Mouse (Mus musculus) ovary, adult 10 weeks (tissue): ENCODE results near the gene Lipn. TPM values are rescaled to one million over a fixed set of nuclear protein-coding genes. Genes with fewer than 3 reads are reported as not detected.

Experiments used
- polyA plus RNA-seq: library from polyadenylated mRNA; stranded (reverse); fragments of 350-450 nt; fragmentation: Illumina TruSeq; extraction: RNeasy Lipid Tissue Mini Kit (QIAGEN cat#74804); gene quantifications from one replicate; pipeline ENCODE4 v1.2.3, GENCODE M21; 2014

Gene Lipn
- not detected for polyA plus RNA-seq

GRCm38 (mm10) chr19:34066779-34067472 lies at the start of gene Lipn:
Lipn (plus strand) TSS chr19:34067358.

GRCm38 (mm10) chr19:34100633-34101032 lies 33.5 kb downstream of the Lipn start, which contains the start of gene Lipm:
Lipm (plus strand) TSS chr19:34100933.

Other genes starting within 250 kb of the Lipn start
- 0.34 TPM for gene Lipf, start 106.2 kb upstream of the Lipn start, polyA plus RNA-seq
- gene Lipk, start 59.1 kb upstream of the Lipn start, polyA plus RNA-seq, result not detected
- gene Lipm, start 33.6 kb downstream of the Lipn start, polyA plus RNA-seq, result not detected
- not detected for gene Ankrd22, start 98.7 kb downstream of the Lipn start, polyA plus RNA-seq
- 14.9 TPM for gene Stambpl1, start 124.9 kb downstream of the Lipn start, polyA plus RNA-seq
- 154 TPM for gene Acta2, start 188.2 kb downstream of the Lipn start, polyA plus RNA-seq
- gene Fas, start 223.3 kb downstream of the Lipn start, polyA plus RNA-seq, result 8.8 TPM